Mouse (Mus musculus) bone marrow macrophage, adult 2 months (primary cell): ENCODE results near the gene Gm16503.
"Not testable (repeated sequence)": the region's sequence is repeated elsewhere in the genome, so short reads cannot be mapped to it uniquely, and the experiment has no call there.

ENCODE experiments used
- CTCF ChIP-seq: IDR thresholded peaks from 2 replicates; pipeline ENCODE4 v1.5.1; 2012; ENCODE audit warnings: low read depth, mild to moderate bottlenecking, low read length, moderate library complexity
- POLR2A ChIP-seq: IDR thresholded peaks from 2 replicates; pipeline ENCODE4 v1.6.1; 2012; ENCODE audit warnings: mild to moderate bottlenecking, low read depth, low read length, borderline replicate concordance

GRCm38 (mm10) chr4:147571156-147571555, 31.1 kb downstream of the Gm16503 start:
- not testable (repeated sequence) for TF ChIP-seq POLR2A, CTCF
